In the genomic region with DNA sequence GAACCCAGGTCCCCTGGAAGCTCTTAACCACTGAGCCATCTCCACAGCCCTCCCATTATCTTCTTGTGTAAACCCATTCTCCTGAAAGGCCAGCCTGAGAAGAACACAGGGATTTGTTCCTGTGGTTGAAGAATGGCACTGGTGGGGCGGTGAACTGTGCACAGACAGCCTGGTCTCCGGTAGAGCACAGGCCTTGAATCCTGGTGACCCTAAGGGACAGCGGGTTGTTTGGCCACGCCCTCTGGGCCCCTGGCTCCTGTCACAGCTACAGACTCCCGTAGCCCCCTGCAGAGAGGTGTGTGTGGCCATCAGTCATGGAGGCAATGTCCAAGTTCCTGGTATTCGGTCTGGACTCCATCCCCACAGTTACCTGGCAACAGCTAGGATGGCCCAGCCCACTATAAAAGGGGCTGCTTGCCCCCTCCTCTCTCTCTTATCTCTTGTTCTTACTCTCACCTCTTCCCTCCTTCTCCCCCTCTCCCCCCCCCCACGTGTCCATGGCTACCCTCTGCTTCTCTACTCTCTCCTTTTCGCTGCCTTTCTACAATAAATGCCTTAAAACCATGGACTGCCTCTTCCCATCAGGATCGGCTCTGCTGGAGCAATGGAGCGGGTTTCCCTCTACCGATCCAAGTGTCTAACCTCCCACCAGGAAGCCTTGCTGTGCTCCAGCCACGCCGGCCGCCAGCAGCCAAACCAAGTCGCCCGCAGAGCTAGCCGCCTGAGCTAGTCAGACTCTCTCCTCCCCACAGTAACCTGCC, we compare ENCODE assay signal across 10 mouse cellular contexts. TPM values are rescaled to one million over a fixed set of nuclear protein-coding genes. Genes with fewer than 3 reads are reported as not detected.
A peak's percentile ranks its signal among the peaks of the same experiment; 100 is the strongest.
DNase-seq lines count a peak whose midpoint lies in the region; ATAC-seq lines count a peak whose summit lies in the region.
"Had no signal": no experiment of that assay in that cellular context is flagged by ENCODE, and none has a peak within 500 bp of the region (broad histone marks: within the 10 kb centered on the region; RNA-seq: fewer than 3 reads in every experiment).

No protein-coding gene starts in this region.

- peak; percentile 28 for DNase-seq in liver, embryonic 11.5 days (ENCODE audit: low spot score)
- DNase-seq in liver: no peak
- no peak for DNase-seq in embryonic facial prominence, embryonic 14.5 days (ENCODE audit: low spot score)
- DNase-seq in left cerebral cortex, postnatal 14 days (ENCODE audit: low spot score in 2 of 2): no peak
- no peak for DNase-seq in right cerebral cortex, postnatal 36 days (ENCODE audit: low spot score in 2 of 2)
- DNase-seq in urinary bladder, postnatal 25 days (ENCODE audit: low spot score): no peak

- H3K9ac ChIP-seq in liver, embryonic 11.5 days (ENCODE audit: low read depth, low read length): no peak overlapping the region
- H3K9ac ChIP-seq in embryonic facial prominence, embryonic 14.5 days (ENCODE audit: low read depth, low read length): peak overlapping the region; percentile 15; the same call in 1 of the 2 replicates
- no peak overlapping the region; the same call in 1 of the 2 replicates for H3K9ac ChIP-seq in intestine, embryonic 15.5 days
- H3K9ac ChIP-seq in neural tube, embryonic 14.5 days (replicated peaks; ENCODE audit: low read depth, low read length): no peak overlapping the region

- no peak for ATAC-seq in liver, embryonic 11.5 days (replicated peaks; ENCODE audit: low FRiP score)
- ATAC-seq in embryonic facial prominence, embryonic 14.5 days (ENCODE audit: low read depth): no peak
- no peak for ATAC-seq in intestine, embryonic 15.5 days
- ATAC-seq in neural tube, embryonic 14.5 days (ENCODE audit: low read depth): peak; percentile 9; the same call in 1 of the 2 replicates

- H3K27me3 ChIP-seq in liver, embryonic 11.5 days (replicated peaks; ENCODE audit: control insufficient read depth, insufficient read depth, low read length): peaks cover 5% of the 10 kb centered on the region; the same call in 1 of the 2 replicates
- 0 out of 2 replicates have a peak, but pooled peaks cover 3% of the 10 kb centered on the region for H3K27me3 ChIP-seq in embryonic facial prominence, embryonic 14.5 days (replicated peaks; ENCODE audit: control insufficient read depth, insufficient read depth, low read length)
- no peaks in the 10 kb centered on the region for H3K27me3 ChIP-seq in intestine, embryonic 15.5 days (replicated peaks)
- no peaks in the 10 kb centered on the region for H3K27me3 ChIP-seq in neural tube, embryonic 14.5 days (ENCODE audit: control insufficient read depth, insufficient read depth, low read length)

- no peak overlapping the region for H3K4me3 ChIP-seq in liver, embryonic 11.5 days (ENCODE audit: low read depth, low read length)
- no peak overlapping the region for H3K4me3 ChIP-seq in embryonic facial prominence, embryonic 14.5 days (ENCODE audit: low read depth, low read length)
- no peak overlapping the region for H3K4me3 ChIP-seq in intestine, embryonic 15.5 days (replicated peaks)
- no peak overlapping the region for H3K4me3 ChIP-seq in neural tube, embryonic 14.5 days (ENCODE audit: low read depth, low read length)

- 29% methylated on average over 17 of the region's 17 CpGs for WGBS in liver, embryonic 11.5 days
- WGBS in embryonic facial prominence, embryonic 14.5 days: 26% methylated on average over 13 of the region's 17 CpGs
- 28% methylated on average over 17 of the region's 17 CpGs for WGBS in intestine, embryonic 15.5 days
- 18% methylated on average over 17 of the region's 17 CpGs for WGBS in neural tube, embryonic 14.5 days

- H3K4me1 ChIP-seq in liver, embryonic 11.5 days (replicated peaks; ENCODE audit: control insufficient read depth, insufficient read depth, low read length): no peaks in the 10 kb centered on the region
- H3K4me1 ChIP-seq in embryonic facial prominence, embryonic 14.5 days (ENCODE audit: control insufficient read depth, insufficient read depth, low read length): no peaks in the 10 kb centered on the region
- H3K4me1 ChIP-seq in intestine, embryonic 15.5 days (replicated peaks): 0 out of 2 replicates have a peak, but pooled peaks cover 5% of the 10 kb centered on the region
- H3K4me1 ChIP-seq in neural tube, embryonic 14.5 days (ENCODE audit: control insufficient read depth, insufficient read depth, low read length): no peaks in the 10 kb centered on the region

- no peaks in the 10 kb centered on the region for H3K36me3 ChIP-seq in liver, embryonic 11.5 days (ENCODE audit: control insufficient read depth, insufficient read depth, low read length)
- no peaks in the 10 kb centered on the region for H3K36me3 ChIP-seq in embryonic facial prominence, embryonic 14.5 days (ENCODE audit: control insufficient read depth, insufficient read depth, low read length)
- no peaks in the 10 kb centered on the region for H3K36me3 ChIP-seq in intestine, embryonic 15.5 days
- no peaks in the 10 kb centered on the region for H3K36me3 ChIP-seq in neural tube, embryonic 14.5 days (ENCODE audit: control insufficient read depth, insufficient read depth, low read length)

- intact Hi-C loops in left cerebral cortex, postnatal 14 days (cut with DNase I): no loop called here

- H3K9me3 ChIP-seq in liver, embryonic 11.5 days (ENCODE audit: control insufficient read depth, low read length): no peaks in the 10 kb centered on the region
- no peaks in the 10 kb centered on the region for H3K9me3 ChIP-seq in embryonic facial prominence, embryonic 14.5 days (ENCODE audit: control insufficient read depth, low read length)
- no peaks in the 10 kb centered on the region for H3K9me3 ChIP-seq in intestine, embryonic 15.5 days
- H3K9me3 ChIP-seq in neural tube, embryonic 14.5 days (ENCODE audit: control insufficient read depth, low read length): no peaks in the 10 kb centered on the region

- 0 out of 2 replicates have a peak overlapping the region, but pooled peaks have one; percentile 2 for H3K4me2 ChIP-seq in liver, embryonic 11.5 days
- H3K4me2 ChIP-seq in embryonic facial prominence, embryonic 14.5 days (ENCODE audit: low read depth, low read length): peak overlapping the region; percentile 31
- H3K4me2 ChIP-seq in intestine, embryonic 15.5 days (replicated peaks): 0 out of 2 replicates have a peak overlapping the region, but pooled peaks have one; percentile 15
- H3K4me2 ChIP-seq in neural tube, embryonic 14.5 days (ENCODE audit: low read depth, low read length): peak overlapping the region; percentile 31; the same call in 1 of the 2 replicates

- H3K27ac ChIP-seq in liver, embryonic 11.5 days (ENCODE audit: low read depth, low read length): no peak overlapping the region
- H3K27ac ChIP-seq in embryonic facial prominence, embryonic 14.5 days (replicated peaks; ENCODE audit: low read depth, low read length): no peak overlapping the region
- no peak overlapping the region for H3K27ac ChIP-seq in intestine, embryonic 15.5 days
- H3K27ac ChIP-seq in neural tube, embryonic 14.5 days (ENCODE audit: low read depth, low read length): no peak overlapping the region

RNA-seq across cellular contexts. Expression of a gene that starts 20.5 kb away (rescaled TPM):
- polyA plus RNA-seq in liver, embryonic 11.5 days (2014; fragmentation: Nextera tagmentation; extraction: Ambion mirVana): not detected in 2 replicates
- polyA plus RNA-seq in embryonic facial prominence, embryonic 14.5 days (2014; fragmentation: Nextera tagmentation; extraction: Ambion mirVana): 4.1 TPM in 1 of 2 replicates, not detected in the other
- polyA plus RNA-seq in intestine, embryonic 15.5 days (2015; fragmentation: Nextera tagmentation; extraction: Ambion mirVana): 1.3 and 1.8 TPM in 2 replicates
- 2.0 TPM in 1 of 2 replicates, not detected in the other for polyA plus RNA-seq in neural tube, embryonic 14.5 days (2014; fragmentation: Nextera tagmentation; extraction: Ambion mirVana)
- total RNA-seq in left cerebral cortex, postnatal 14 days (2021): not detected
- total RNA-seq: megakaryocyte progenitor cell, adult 5-6 weeks had no signal
- polyA plus RNA-seq: small intestine, adult 2 months had no signal

RNA-seq across cellular contexts. Expression of a gene that starts 47.7 kb away (rescaled TPM):
- 9.8 and 11.2 TPM in 2 replicates for polyA plus RNA-seq in liver, embryonic 11.5 days (2014; fragmentation: Nextera tagmentation; extraction: Ambion mirVana)
- polyA plus RNA-seq in embryonic facial prominence, embryonic 14.5 days (2014; fragmentation: Nextera tagmentation; extraction: Ambion mirVana): 21.8 and 31.1 TPM in 2 replicates
- polyA plus RNA-seq in intestine, embryonic 15.5 days (2015; fragmentation: Nextera tagmentation; extraction: Ambion mirVana): 10.6 and 11.6 TPM in 2 replicates
- 1.2 and 5.3 TPM in 2 replicates for polyA plus RNA-seq in neural tube, embryonic 14.5 days (2014; fragmentation: Nextera tagmentation; extraction: Ambion mirVana)
- 1 to 10 TPM; 1.1 to 1.3 TPM for total RNA-seq in left cerebral cortex, postnatal 14 days (2021)
